Comparison of ENCODE assay signal across 9 mouse cellular contexts in the genomic region with DNA sequence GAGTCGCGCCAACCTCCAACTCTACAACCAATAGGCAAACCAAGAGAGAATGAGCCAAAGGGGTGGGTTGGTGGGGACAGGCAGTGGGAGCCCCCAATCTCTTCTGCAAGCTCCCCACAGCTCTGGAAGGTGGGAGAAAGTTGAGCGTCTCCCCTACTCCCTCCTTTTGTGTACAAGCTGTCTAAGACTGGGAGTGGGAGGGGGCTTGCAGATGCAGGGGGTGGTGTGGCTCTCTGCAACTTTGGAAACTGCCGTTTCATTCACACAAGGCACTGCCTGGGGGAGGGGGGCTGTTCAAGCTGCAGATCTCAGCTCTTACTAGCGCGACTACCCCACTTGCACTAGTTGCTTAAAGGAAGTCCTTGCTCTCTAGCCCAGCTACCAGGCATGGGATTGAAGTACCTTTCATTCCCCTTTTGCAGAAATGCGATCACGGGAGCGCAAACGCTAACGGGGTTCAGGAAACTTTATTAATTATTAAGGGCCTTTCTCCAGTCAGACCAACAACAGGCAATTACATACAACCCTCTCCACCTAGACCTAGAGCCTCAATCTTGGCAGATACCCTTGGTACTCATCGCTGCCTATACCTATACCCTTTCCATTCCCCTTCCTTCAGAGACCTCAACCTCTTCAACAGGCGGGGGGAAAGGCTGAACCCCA. TPM values are rescaled to one million over a fixed set of nuclear protein-coding genes. Genes with fewer than 3 reads are reported as not detected.
A peak's percentile ranks its signal among the peaks of the same experiment; 100 is the strongest.
DNase-seq lines count a peak whose midpoint lies in the region; ATAC-seq lines count a peak whose summit lies in the region.
"Had no signal": no experiment of that assay in that cellular context is flagged by ENCODE, and none has a peak within 500 bp of the region (broad histone marks: within the 10 kb centered on the region; RNA-seq: fewer than 3 reads in every experiment).

No protein-coding gene starts in this region.

- H3K36me3 ChIP-seq in heart, embryonic 14.5 days (ENCODE audit: control insufficient read depth, insufficient read depth, low read length), result peaks cover 31% of the 10 kb centered on the region
- 0 out of 2 replicates have a peak, but pooled peaks cover 5% of the 10 kb centered on the region for H3K36me3 ChIP-seq in lung, embryonic 16.5 days (ENCODE audit: control insufficient read depth, insufficient read depth, low read length)
- H3K36me3 ChIP-seq: G1E had no signal

- no peaks in the 10 kb centered on the region for H3K9me3 ChIP-seq in heart, embryonic 14.5 days (ENCODE audit: control insufficient read depth, low read length)
- no peaks in the 10 kb centered on the region for H3K9me3 ChIP-seq in lung, embryonic 16.5 days (ENCODE audit: control insufficient read depth, low read length)

- DNase-seq in heart, adult 11 months, result peak; percentile 92
- DNase-seq in heart, postnatal 25 days (ENCODE audit: low spot score), result no peak
- DNase-seq in embryo, embryonic 10 days (ENCODE audit: low spot score), result peak; percentile 78
- DNase-seq in kidney, postnatal 25 days, result peak; percentile 29 to 46
- peak; percentile 13 to 47 for DNase-seq in right cerebral cortex, postnatal 36 days (ENCODE audit: low spot score in 2 of 2)
- DNase-seq in urinary bladder, postnatal 10 days (ENCODE audit: low spot score), result no peak

- H3K9ac ChIP-seq in heart, embryonic 14.5 days (ENCODE audit: low read length), result peak overlapping the region; percentile 95
- peak overlapping the region; percentile 82 for H3K9ac ChIP-seq in lung, embryonic 16.5 days (ENCODE audit: low read length)

- H3K27me3 ChIP-seq in heart, embryonic 14.5 days (ENCODE audit: control insufficient read depth, insufficient read depth, low read length), result no peaks in the 10 kb centered on the region
- H3K27me3 ChIP-seq in lung, embryonic 16.5 days (ENCODE audit: control insufficient read depth, insufficient read depth, low read depth, low read length), result no peaks in the 10 kb centered on the region

- WGBS in heart, embryonic 14.5 days, result 0% methylated on average over 13 of the region's 13 CpGs
- under 1% methylated on average over 13 of the region's 13 CpGs for whole genome bisulfite sequencing in lung, embryonic 16.5 days

- ATAC-seq in heart, embryonic 14.5 days (ENCODE audit: insufficient number of reproducible peaks, insufficient read depth, low FRiP score, low read depth), result no peak
- no peak for ATAC-seq in lung, embryonic 16.5 days (ENCODE audit: low read depth)

- peaks cover 3 to 12% of the 10 kb centered on the region in 2 experiments; a peak in 1 of 4 replicates for H3K4me1 ChIP-seq in heart, embryonic 14.5 days (ENCODE audit: control insufficient read depth in 2 of 2, insufficient read depth in 2 of 2, low read length in 2 of 2)
- H3K4me1 ChIP-seq in lung, embryonic 16.5 days (replicated peaks; ENCODE audit: control insufficient read depth, insufficient read depth, low read length), result peaks cover 25% of the 10 kb centered on the region

- H3K4me2 ChIP-seq in heart, embryonic 14.5 days (ENCODE audit: low read length), result peak overlapping the region; percentile 94
- H3K4me2 ChIP-seq in lung, embryonic 16.5 days (ENCODE audit: low read depth, low read length), result peak overlapping the region; percentile 91

- H3K4me3 ChIP-seq in heart, embryonic 14.5 days (ENCODE audit: control insufficient read depth in 1 of 2, insufficient read depth in 1 of 2, low read depth in 1 of 2, low read length in 2 of 2), result peak overlapping the region; percentile 86 to 87
- H3K4me3 ChIP-seq in lung, embryonic 16.5 days (ENCODE audit: low read length), result peak overlapping the region; percentile 80

- intact Hi-C loops in heart, postnatal 25 days (cut with DNase I), result loop anchor here (2.0 to 5.0 kb wide), 3 partner anchors 158 to 618 kb away; no protein-coding TSS in a partner anchor

- H3K27ac ChIP-seq in heart, embryonic 14.5 days (replicated peaks in 1 of 2; ENCODE audit: control insufficient read depth in 1 of 2, insufficient read depth in 1 of 2, low read depth in 2 of 2, low read length in 2 of 2), result peak overlapping the region; percentile 61 to 86
- peak overlapping the region; percentile 93 for H3K27ac ChIP-seq in lung, embryonic 16.5 days (ENCODE audit: low read length)

RNA-seq across cellular contexts. Expression of gene Mycn, which starts 1.1 kb away (rescaled TPM):
- total RNA-seq in heart, postnatal 25 days (2021), result 1 to 10 TPM; 4.9 to 5.9 TPM
- 36.1 and 38.2 TPM in 2 replicates for polyA plus RNA-seq in heart, embryonic 14.5 days (2014; fragmentation: Nextera tagmentation; extraction: Ambion mirVana)
- polyA plus RNA-seq in lung, embryonic 16.5 days (2015; fragmentation: Nextera tagmentation; extraction: Ambion mirVana), result 31.2 and 37.2 TPM in 2 replicates
- polyA plus RNA-seq: G1E had no signal

Comparison
In these comparisons a context has a peak if more than half of its experiments do, and no peak if none do; other contexts are left out.
1. DNase-seq: peak in heart, adult 11 months (single experiment), embryo, embryonic 10 days (single experiment), kidney, postnatal 25 days (2 of 2) and right cerebral cortex, postnatal 36 days (2 of 2); none in heart, postnatal 25 days (single experiment) and urinary bladder, postnatal 10 days (single experiment).